Mouse (Mus musculus) lung, adult 2 months (tissue): Measurements from ENCODE around the gene Slc2a6.

Experiments
- CTCF ChIP-seq: fragments of 200-500 bp; IDR thresholded peaks from 2 replicates; pipeline ENCODE4 v1.5.1; 2011; ENCODE audit warnings: mild to moderate bottlenecking, low read length, control low read depth; ENCODE audit not compliant: insufficient read depth
- POLR2A ChIP-seq: fragments of 200-500 bp; IDR thresholded peaks from 2 replicates; pipeline ENCODE4 v1.6.1; 2011; ENCODE audit warnings: low read depth, mild to moderate bottlenecking, control low read depth, low read length, borderline replicate concordance; ENCODE audit errors: extremely low read depth

GRCm38 (mm10) chr2:27049408-27049807 is 21.6 kb upstream of the Slc2a6 start:
- TF ChIP-seq CTCF (no peak), POLR2A (no peak)
